Mouse (Mus musculus): ENCODE results near the gene Exosc2.

The Exosc2 gene

DNA sequence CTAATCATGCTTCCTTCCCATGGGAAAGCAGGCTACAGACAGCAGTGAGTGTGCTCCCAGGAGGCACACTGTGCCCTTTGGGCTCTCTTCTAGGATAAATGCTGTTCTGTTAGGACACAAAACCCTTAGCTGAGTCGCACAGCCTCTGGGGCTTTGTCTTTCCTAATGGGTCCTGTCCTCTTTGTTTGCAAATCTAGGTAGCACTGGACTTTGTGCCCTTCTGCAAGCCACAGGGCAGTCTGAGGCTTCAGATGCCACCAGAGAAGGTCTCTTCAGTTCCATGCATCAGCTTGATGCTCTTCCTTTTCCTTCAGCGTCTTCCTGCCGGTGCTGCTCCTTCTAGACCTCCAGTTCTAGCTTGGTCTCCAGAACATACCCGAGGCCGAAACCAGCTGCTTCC, 60.1 kb downstream of the Exosc2 start:
- no peak for DNase-seq

Measured in kidney, adult 9 months (tissue).